Comparison of ENCODE assay signal across 22 mouse cellular contexts in the genomic region with DNA sequence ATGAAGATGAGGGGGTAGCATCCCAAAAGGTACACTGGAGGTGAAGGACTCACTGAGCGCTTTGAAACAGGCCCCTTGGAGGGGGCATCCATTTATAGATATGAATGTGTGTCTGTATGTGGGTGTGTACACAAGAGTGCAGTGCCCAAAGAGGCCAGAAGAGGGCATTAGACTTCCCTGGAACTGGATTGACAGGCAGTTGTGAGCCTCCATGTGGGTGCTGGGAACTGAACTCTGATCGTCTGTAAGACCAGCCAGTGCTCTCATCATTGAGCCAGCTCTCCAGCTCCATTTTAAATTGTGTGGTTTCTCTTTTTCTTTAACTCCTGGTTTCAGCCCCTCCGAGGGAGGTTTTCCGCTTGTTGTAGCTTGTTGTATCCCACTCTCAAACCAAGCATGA.
DNase-seq lines count a peak whose midpoint lies in the region; ATAC-seq and TF ChIP-seq lines count a peak whose summit lies in the region.
"Had no signal": no experiment of that assay in that cellular context is flagged by ENCODE, and none has a peak within 500 bp of the region (broad histone marks: within the 10 kb centered on the region; RNA-seq: fewer than 3 reads in every experiment).

No protein-coding gene starts in this region.

- WGBS in lung, embryonic 14.5 days, result 96% methylated on average over 4 of the region's 4 CpGs

- no peaks in the 10 kb centered on the region for H3K36me3 ChIP-seq in lung, embryonic 14.5 days (ENCODE audit: insufficient read depth)
- no peaks in the 10 kb centered on the region for H3K36me3 ChIP-seq in ES-Bruce4 (ENCODE audit: control insufficient read depth, insufficient read depth, low read length, poor library complexity, severe bottlenecking)
- H3K36me3 ChIP-seq: forebrain, embryonic 10.5 days; heart, embryonic 15.5 days; limb, embryonic 13.5 days; liver, embryonic 13.5 days; lung, embryonic 15.5 days; midbrain, embryonic 13.5 days; neural tube, embryonic 13.5 days; stomach, embryonic 15.5 days had no signal

- no peak overlapping the region for H3K4me2 ChIP-seq in lung, embryonic 14.5 days
- H3K4me2 ChIP-seq: heart, embryonic 15.5 days; limb, embryonic 13.5 days; liver, embryonic 13.5 days; lung, embryonic 15.5 days; midbrain, embryonic 13.5 days; neural tube, embryonic 13.5 days; stomach, embryonic 15.5 days had no signal

- no peaks in the 10 kb centered on the region for H3K27me3 ChIP-seq in lung, embryonic 14.5 days (ENCODE audit: insufficient read depth, low read length)
- no peaks in the 10 kb centered on the region for H3K27me3 ChIP-seq in ES-Bruce4 (ENCODE audit: control insufficient read depth, insufficient read depth, low read length, poor library complexity, severe bottlenecking)
- H3K27me3 ChIP-seq: heart, embryonic 15.5 days; limb, embryonic 13.5 days; liver, embryonic 13.5 days; lung, embryonic 15.5 days; midbrain, embryonic 13.5 days; neural tube, embryonic 13.5 days; stomach, embryonic 15.5 days had no signal

- no peak overlapping the region for H3K4me3 ChIP-seq in lung, embryonic 14.5 days (ENCODE audit: low read depth, low read length)
- no peak overlapping the region for H3K4me3 ChIP-seq in ES-Bruce4 (ENCODE audit: low read depth, low read length)
- H3K4me3 ChIP-seq: forebrain, embryonic 10.5 days; heart, embryonic 15.5 days; limb, embryonic 13.5 days; liver, embryonic 13.5 days; lung, embryonic 15.5 days; midbrain, embryonic 13.5 days; neural tube, embryonic 13.5 days; stomach, embryonic 15.5 days had no signal

- DNase-seq in gastrocnemius, postnatal 10 days, result peak; percentile 2
- no peak for DNase-seq in gastrocnemius, adult 8-10 months (ENCODE audit: low spot score in 2 of 2)
- DNase-seq in lung, embryonic 14.5 days, result no peak
- DNase-seq in lung, postnatal 25 days (ENCODE audit: low spot score), result no peak
- DNase-seq in induced T-regulatory cell, adult 2 months (ENCODE audit: low read depth), result peak; percentile 52
- no peak for DNase-seq in adrenal gland, postnatal 36 days
- DNase-seq in cerebellum, postnatal 14 days, result no peak
- DNase-seq: cerebellum, adult 18-20 months; cerebellum, postnatal 36 days; gastrocnemius, postnatal 25 days; kidney, adult 8-10 months; liver, embryonic 13.5 days; right cerebral cortex, postnatal 14 days had no signal

- TF ChIP-seq CTCF in lung, embryonic 14.5 days (IDR thresholded peaks at IDR 0.05; ENCODE audit: low read depth), result peak; percentile 17; the same call in 1 of the 2 replicates
- peak; percentile 3 for TF ChIP-seq CTCF in ES-Bruce4 (IDR thresholded peaks at IDR 0.05; ENCODE audit: low read depth, low read length)

- ATAC-seq in lung, embryonic 14.5 days (ENCODE audit: insufficient read depth), result no peak
- ATAC-seq: inflammation-experienced regulatory T-cells, adult 6 months; midbrain, embryonic 13.5 days had no signal

- no peak overlapping the region for H3K27ac ChIP-seq in lung, embryonic 14.5 days (ENCODE audit: low read depth)
- H3K27ac ChIP-seq in ES-Bruce4 (ENCODE audit: insufficient read depth, low read length), result no peak overlapping the region
- H3K27ac ChIP-seq: forebrain, embryonic 10.5 days; heart, embryonic 15.5 days; limb, embryonic 13.5 days; liver, embryonic 13.5 days; lung, embryonic 15.5 days; midbrain, embryonic 13.5 days; neural tube, embryonic 13.5 days; stomach, embryonic 15.5 days had no signal

- H3K9me3 ChIP-seq in lung, embryonic 14.5 days (ENCODE audit: low read depth, low read length), result no peaks in the 10 kb centered on the region
- H3K9me3 ChIP-seq in ES-Bruce4 (replicated peaks; ENCODE audit: control insufficient read depth, insufficient read depth, low read length, poor library complexity, severe bottlenecking), result no peaks in the 10 kb centered on the region; the same call in 1 of the 2 replicates
- H3K9me3 ChIP-seq: heart, embryonic 15.5 days; lung, embryonic 15.5 days; stomach, embryonic 15.5 days had no signal

- no peak for TF ChIP-seq EP300 in ES-Bruce4 (IDR thresholded peaks at IDR 0.05; ENCODE audit: insufficient read depth, low read depth, low read length)

- TF ChIP-seq POLR2A in ES-Bruce4 (IDR thresholded peaks at IDR 0.05; ENCODE audit: insufficient read depth, low read length), result no peak

- no peaks in the 10 kb centered on the region for H3K4me1 ChIP-seq in lung, embryonic 14.5 days (ENCODE audit: insufficient read depth)
- no peaks in the 10 kb centered on the region for H3K4me1 ChIP-seq in ES-Bruce4 (ENCODE audit: control insufficient read depth, insufficient read depth, low read length)
- H3K4me1 ChIP-seq: forebrain, embryonic 10.5 days; heart, embryonic 15.5 days; limb, embryonic 13.5 days; liver, embryonic 13.5 days; midbrain, embryonic 13.5 days; neural tube, embryonic 13.5 days had no signal

- no peak overlapping the region for H3K9ac ChIP-seq in lung, embryonic 14.5 days
- no peak overlapping the region for H3K9ac ChIP-seq in ES-Bruce4 (ENCODE audit: low read depth, poor library complexity, severe bottlenecking)
- H3K9ac ChIP-seq: heart, embryonic 15.5 days; limb, embryonic 13.5 days; liver, embryonic 13.5 days; lung, embryonic 15.5 days; midbrain, embryonic 13.5 days; neural tube, embryonic 13.5 days; stomach, embryonic 15.5 days had no signal

Comparison
In these comparisons a context has a peak if more than half of its experiments do, and no peak if none do; other contexts are left out.
1. DNase-seq: peak in gastrocnemius, postnatal 10 days (single experiment) and induced T-regulatory cell, adult 2 months (single experiment); none in gastrocnemius, adult 8-10 months (0 of 2), lung, embryonic 14.5 days (single experiment), lung, postnatal 25 days (single experiment), adrenal gland, postnatal 36 days (0 of 2) and cerebellum, postnatal 14 days (0 of 2).